Mouse (Mus musculus) liver, adult 2 months (tissue): ENCODE results near the gene Tmem240.

Experiments used
- CTCF ChIP-seq: fragments of 200-500 bp; IDR thresholded peaks from 2 replicates; pipeline ENCODE4 v1.5.1; 2011; ENCODE audit warnings: low read depth, low read length, control low read depth
- POLR2A ChIP-seq: fragments of 200-500 bp; IDR thresholded peaks from 2 replicates; pipeline ENCODE4 v1.6.1; 2011; ENCODE audit warnings: low read length, control low read depth; ENCODE audit not compliant: insufficient read depth; ENCODE audit errors: extremely low read depth

- TF ChIP-seq CTCF (no peak), POLR2A (no peak)
Measured at GRCm38 (mm10) chr4:155745136-155745535, 10.5 kb downstream of the Tmem240 start.
